Mouse (Mus musculus): ENCODE measurements at regions not wholly inside any gene's neighbourhood (a gene's known extent, or its start where the extent isn't known, plus 50 kb on each side); places are given as distances from the start of the nearest gene placed in this dataset.
"Not testable (repeated sequence)": the region's sequence is repeated elsewhere in the genome, so short reads cannot be mapped to it uniquely, and the experiment has no call there.

DNA sequence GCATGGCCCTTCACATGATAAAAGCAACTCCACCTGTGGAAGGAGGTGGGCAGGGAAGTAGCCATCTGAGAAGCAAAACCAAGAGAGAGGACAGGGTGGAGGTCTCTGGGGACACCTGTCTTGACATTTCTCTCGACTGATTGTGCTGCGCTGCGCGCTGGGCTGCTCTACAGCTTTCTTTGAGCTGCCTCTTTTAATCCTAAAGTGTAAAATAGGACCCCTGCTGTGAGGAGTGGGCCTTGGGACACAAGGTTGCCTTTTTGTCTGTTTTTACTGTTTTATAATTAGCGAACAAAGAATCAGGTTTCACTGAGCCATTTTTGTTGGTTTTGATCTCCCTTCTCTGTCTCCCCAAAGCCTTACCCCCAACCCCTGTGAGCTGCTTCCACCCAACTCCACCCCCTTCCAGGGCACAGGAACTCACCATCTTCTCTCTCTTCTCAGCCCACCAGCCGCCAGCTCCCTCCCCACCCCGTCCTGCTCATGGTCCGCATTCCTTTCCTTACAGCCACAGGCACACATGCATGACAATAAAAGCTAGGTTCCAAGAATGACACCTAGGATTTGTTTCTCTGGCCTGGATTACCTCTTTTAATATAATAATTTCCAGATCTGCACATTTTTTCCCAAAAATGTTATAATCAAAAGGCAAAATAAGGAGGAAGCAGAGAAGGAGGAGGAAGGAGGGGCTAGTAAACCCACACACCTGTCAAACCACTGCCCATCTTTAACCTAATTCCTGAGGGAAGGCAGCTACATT, 57.3 kb downstream of the Cbln4 start:
- DNase-seq (ENCODE audit: low spot score in 2 of 2): no peak

DNA sequence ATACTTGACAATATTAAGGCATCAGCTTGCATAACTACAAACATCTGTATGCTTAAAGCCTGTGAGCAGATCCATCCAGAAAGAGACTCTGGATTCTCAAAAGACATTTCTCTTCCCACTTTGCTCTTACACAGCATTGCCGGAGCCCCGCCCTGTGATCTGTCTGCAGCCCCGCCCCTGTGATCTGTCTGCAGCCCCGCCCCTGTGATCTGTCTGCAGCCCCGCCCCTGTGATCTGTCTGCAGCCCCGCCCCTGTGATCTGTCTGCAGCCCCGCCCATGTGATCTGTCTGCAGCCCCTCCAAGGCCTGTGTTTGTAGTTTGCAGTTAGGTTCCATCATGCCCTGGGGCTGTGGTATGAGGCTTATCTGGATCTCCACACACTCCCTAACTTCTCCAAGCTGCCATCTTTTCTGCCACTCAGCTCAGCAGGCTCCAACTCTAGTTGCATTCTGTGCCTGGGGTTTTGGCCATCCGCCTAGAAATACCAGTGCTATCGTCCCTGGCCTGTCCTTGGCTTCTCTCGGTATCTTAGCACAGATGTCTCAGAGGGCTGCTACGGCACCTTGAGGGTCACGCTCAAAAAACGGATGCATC, 73.9 kb downstream of the Cbln4 start:
- no peak for DNase-seq (ENCODE audit: low spot score in 2 of 2)

DNA sequence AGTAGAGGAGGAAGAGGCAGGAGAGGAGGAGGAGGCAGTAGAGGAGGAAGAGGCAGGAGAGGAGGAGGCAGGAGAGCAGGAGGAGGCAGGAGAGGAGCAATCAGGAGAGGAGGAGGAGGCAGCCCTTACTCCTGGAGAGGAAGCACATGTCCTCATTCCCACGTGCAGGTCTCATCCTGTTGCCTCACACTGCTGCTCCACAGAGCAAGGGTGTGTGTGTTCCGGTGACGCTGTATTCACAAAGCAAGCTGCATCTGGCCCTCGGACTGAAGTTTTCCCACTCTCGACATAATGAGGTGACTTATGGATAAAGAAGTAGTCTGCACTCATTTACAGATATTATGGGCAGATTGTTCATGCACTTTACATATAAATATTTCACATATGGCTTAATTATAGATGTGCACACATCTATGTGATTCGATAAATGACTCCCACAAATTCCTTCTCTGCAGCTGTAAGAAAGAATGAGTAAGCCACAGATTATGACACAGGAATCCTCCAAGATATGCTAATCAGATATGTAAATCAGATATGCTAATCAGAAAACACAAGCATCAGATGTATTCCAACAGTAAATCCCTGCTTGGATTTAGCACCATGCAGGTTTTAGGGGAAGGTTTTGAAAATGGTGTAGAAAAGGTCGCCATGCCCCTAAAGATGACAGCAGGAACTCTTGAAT, 96.6 kb downstream of the Cbln4 start:
- no peak for DNase-seq (ENCODE audit: low spot score in 2 of 2)

DNA sequence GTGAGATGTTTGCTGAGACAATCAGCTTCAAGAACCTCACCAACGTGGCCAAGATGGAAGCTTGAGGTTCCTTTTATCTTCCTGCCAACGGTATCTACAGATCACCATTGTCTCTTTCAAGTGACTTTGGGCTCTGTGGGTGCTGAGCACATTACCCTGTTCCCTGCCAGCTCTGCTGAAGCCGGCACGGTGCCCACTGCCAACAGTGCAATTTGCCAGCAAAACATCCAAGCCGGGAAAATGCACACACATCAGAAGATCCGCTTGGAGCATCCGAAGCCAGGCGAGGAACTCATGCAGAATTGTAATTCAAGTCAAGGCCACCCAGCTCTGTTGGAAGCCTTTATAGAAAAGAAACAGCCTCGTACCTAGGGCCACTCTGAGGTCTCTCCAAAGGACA, 100.6 kb downstream of the Cbln4 start:
- DNase-seq (ENCODE audit: low spot score in 2 of 2): no peak

DNA sequence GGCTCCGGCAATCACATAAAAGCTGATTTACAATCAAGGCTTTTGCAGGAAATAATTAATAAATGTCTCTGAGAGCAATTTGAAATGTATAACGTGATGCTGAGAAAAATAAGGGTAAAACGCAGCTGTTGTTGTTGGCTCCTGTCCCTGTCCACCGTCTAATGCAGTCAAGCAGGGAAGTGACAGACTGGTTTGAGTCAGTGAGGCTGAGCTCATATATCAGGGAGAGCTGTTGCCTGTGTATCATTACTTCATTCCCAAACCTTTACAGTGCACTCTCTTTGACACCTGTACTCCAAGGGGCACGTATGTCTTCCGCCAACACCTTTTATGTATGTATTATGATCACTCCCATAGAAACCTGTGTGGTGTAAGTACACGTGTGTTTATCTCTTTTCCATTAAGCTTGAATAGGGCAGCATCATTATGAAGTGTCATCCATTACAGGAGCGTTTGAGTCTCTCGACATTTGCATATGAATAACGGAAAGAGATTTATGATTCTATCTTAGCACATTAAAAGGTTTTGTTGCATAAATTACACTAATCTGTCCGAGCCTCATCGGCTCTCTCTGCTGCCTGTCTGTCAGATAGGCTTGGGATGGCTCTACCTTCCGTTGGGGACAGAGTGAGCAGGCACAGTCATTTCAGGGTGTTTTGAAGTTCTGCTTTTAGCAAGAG, 107.5 kb downstream of the Cbln4 start:
- no peak for DNase-seq (ENCODE audit: low spot score in 2 of 2)

DNA sequence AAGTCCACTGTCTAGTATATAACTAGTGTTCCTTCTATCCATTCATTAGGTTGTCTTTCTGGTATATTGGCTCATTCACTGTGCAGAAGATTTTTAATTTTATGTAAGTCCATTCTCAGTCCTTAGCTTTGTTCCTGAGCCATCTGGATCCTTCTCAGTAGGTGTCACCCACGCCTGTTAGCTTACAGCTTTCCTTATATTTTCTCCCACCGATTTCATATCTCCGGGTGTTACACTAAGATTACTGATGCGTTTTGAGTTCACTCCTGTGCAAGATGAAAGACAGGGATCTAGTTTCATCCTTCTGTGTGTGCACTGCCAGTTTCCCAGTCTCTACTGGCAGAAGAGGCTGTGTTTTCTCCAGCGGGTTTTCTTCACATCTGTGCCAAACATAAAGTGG, 122.3 kb downstream of the Cbln4 start:
- DNase-seq (ENCODE audit: low spot score in 2 of 2): no peak

DNA sequence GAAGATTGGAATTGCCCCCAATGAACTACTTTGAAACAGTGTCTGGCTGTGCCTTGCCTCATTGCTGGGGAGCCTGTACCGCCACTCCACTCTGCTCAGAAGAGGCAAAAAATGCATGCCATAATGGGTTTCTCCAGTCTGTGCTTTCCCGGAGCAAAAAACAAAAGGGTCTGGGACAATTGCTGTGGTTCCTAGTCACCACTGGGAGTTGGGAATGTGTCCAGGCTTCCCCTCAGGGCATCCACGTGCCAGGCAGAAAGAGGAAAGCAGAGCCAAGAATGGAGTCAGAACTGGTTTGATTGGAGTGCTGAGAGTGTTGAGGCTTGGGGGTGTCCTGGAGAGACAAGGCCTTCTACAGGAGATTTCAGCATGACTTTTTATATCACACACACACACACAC, 156.0 kb downstream of the Cbln4 start:
- no peak for DNase-seq (ENCODE audit: low spot score in 2 of 2)

DNA sequence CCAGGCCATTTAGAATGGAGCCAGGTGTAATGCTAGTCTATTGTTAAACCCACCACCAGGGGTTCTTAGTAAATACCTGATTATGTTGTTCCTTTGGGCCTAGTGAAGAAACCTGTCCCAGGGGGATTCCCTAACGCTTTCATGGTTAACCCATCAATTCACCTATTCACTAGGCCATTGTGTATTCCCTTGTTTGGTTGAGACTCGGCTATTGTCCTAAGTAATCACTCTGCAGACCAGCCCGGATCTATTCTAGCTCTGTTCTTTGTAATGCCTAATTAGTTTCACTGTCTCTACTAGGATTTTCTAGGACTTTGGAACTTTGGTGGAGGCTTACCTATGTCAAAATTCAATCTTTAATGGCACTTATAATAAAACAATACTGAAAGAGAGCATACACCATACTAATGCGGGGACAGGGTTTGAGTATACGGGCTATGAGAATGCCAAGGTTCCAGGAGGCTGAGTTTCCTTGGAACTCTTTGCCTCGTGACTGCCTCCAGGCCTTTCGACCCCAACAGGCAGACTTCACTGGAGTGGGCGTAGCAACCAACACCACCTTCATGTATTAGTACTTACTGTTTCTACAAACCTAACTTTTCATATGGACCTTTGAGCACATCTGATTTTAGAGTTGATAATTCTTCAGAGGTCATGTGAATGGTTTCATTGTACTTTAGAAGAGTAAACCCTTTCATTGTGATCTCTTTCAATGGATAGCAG, 163.9 kb downstream of the Cbln4 start:
- DNase-seq (ENCODE audit: low spot score in 2 of 2): not testable (repeated sequence)

DNA sequence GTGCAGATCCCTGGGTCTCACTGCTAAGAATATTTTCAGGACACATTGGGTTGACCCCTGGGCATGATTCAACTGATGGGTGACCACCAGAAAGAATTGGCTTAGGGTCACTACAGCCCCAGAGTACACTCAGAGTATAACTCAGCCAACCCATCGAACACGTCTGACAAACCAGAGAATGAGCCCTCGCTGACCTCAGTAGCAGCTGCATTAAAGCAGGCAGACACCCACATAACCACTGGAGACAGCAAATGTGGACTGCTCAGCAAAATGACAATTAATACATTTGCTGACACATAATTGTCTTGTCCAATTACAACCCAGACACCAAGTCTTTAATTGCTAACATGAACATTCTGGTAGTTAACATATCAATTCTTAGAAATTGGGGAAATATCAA, 175.7 kb downstream of the Cbln4 start:
- no peak for DNase-seq (ENCODE audit: low spot score in 2 of 2)

DNA sequence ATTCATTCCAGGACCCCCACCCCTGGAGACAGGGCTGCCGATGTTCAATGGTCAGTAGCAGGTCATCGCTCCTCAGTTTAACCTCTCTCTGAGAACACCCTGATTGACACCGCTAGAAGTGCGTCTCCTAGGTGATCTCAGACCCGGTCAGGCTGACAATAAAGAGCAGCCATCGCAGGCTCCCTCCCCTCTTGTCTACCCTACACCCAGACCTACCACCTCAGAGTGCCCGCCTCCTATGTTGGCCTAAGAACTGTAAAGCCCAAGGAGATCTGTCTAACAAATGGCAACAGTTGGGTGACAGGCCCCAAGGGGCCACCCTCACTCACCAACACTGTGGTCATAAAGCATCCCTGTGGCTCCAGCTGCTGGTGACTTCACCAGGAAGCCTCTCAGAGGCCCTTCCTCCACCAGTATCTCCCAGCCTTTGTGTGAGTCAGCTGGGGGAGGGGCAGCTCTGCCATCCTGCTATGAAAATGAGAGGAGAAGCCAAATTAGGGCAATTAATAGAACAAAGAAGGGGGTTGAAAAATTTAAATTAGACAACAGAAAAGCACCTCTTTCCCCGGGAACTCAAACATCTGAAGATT, 178.8 kb downstream of the Cbln4 start:
- DNase-seq (ENCODE audit: low spot score in 2 of 2): no peak

DNA sequence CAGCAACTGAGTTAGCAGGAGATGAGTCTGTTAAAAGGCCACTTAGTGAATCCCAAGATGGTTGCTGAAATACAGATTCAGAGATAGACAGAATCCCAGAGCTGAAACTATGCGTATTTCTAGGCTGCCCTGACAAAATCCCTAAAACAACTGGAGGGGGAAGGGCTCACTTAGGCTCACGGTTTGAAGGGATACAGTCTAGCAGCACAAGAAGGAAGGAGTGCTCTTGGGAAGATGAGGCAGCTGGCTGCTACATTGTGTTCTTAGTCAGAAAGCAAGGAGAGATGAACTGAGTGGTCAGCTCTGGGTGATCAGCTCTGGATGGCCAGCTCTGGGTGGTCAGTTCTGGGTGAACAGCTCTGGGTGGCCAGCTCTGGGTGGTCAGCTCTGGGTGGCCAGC, 180.6 kb downstream of the Cbln4 start:
- no peak for DNase-seq (ENCODE audit: low spot score in 2 of 2)

DNA sequence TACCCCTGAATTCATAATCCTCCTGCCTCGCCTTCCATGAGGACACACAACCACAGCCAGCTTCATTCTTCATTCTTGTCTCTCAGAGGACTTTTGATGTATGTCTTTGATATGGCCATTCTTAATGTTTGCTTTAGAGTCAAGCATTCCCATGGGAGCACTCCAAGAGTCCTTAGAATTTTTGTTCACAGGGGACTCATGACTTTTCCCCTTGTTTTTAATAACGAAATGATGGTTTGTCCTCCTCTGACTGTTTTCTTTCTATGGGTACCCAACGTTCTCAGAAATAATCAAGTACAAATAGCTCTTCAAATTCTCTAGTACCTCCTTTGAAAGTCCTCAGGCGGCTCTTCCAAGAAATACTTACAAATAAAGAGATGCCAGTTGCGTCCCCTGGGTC, 184.4 kb downstream of the Cbln4 start:
- DNase-seq (ENCODE audit: low spot score in 2 of 2): no peak

DNA sequence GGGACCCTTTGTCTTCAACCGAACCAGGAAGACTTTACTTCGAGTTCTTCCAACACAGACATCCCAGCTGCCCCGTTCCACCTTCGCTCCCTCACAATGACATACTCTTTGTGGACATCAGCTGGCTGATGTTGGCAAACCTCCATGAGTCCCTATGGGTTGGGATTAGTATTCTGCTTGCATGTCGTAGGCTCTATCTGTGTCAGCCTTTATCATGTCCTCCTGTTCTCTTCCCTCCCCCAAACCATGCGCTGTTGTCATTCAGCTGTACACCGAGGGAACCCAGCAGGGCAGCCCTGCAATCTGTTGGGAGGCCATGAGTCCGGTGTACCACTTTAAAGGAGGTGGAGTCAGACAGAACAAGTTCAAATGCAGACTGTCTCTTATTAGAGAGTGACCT, 186.8 kb downstream of the Cbln4 start:
- DNase-seq (ENCODE audit: low spot score in 2 of 2): no peak

DNA sequence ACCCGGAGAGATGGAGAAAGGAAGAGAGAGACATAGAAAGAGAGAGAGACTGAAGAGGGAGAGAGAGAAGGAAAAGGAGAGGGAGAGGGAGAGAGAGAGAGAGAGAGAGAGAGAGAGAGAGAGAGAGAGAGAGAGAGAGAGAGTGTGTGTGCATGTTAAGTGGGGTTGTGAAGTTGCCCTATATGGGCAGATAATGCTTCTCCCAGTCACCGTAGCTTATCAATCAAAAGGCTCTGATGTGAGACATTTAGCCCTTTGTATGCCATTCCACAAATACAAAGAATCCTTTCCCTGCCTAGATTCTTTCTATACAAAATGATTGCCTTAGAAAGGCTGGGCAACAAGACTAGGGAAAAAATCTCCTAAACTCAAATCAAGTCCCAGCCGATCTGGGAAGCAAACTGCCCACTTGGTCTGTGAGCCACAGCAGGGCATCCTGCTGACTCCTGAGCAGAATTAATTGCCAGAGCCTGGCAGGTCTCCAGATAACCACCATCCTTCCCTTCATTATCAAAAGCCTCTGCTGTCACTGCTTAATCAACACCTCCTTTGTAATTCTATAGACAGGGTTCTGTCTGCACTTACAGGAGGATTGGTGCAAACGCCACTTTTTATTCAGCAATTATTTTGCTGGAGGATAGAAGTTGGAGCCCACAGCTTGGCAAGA, 196.3 kb downstream of the Cbln4 start:
- DNase-seq (ENCODE audit: low spot score in 2 of 2): no peak

DNA sequence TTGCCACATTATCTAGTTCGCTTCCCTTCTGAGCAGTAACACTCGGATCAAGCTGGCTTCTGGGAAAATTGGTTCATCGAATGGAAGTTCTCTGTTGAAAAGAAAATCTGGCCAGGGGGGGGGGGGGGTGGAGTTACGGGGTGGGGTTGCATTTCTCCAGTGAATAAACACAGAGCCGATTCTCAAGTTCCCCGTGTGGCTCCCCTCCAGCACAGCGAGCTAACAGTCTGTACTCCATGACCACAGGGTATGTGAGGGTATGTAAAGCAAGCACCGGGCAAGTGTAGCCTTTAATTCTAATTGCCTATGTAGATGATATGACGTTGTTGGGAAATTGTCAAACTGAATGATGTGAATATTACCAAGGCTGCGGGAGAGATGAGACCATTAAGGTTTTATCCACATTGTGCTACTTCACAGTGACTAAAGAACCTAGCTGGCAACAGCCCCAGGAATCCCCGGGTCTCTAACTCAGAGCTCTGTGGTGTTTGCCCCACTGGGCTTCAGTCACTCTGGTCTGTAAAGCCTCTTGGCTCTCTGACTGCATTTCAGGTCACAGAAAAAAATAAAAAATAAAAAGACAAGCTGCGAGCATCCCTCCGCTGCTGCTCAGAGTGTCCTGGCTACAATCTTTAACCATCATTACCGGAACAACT, 203.1 kb downstream of the Cbln4 start:
- DNase-seq (ENCODE audit: low spot score in 2 of 2): no peak

DNA sequence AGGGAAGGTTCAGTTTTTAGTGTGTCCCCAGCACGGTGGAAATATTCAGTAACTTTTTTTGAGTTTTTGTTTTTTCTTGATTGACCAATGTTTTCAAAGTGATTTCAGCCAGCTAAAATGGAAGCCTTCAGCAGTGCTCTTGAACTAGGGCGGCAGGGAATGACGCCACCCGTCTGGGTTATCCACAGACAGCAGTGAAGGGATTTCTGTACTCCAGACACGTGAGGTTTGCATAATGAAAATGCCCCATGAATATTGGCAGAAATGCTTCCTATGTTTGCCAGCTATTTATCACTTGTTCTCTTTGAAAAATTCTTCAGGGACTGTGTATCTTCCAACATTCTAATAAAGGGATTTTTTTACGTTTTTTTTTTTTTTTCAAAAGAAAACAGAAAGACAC, 221.1 kb downstream of the Cbln4 start:
- DNase-seq (ENCODE audit: low spot score in 2 of 2): no peak

DNA sequence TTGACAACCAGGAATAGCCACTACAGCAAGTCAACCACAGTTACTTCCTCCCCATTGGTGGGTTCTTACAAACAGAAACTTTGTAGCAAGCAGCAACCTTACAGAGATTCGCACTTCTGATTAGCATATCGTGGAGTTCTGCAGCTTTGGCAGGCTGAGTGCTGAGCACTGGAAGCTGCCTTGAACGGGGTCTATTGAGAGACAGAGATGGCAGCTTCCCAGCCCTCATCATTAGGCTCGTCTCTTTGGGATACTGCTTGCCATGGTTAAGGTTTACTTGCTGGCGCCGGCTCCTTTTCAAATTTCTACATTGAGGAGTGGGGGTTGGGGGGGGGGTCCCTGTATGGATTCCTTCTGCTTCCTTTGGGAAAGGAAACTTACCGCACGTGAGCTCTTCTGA, 224.8 kb downstream of the Cbln4 start:
- no peak for DNase-seq (ENCODE audit: low spot score in 2 of 2)

DNA sequence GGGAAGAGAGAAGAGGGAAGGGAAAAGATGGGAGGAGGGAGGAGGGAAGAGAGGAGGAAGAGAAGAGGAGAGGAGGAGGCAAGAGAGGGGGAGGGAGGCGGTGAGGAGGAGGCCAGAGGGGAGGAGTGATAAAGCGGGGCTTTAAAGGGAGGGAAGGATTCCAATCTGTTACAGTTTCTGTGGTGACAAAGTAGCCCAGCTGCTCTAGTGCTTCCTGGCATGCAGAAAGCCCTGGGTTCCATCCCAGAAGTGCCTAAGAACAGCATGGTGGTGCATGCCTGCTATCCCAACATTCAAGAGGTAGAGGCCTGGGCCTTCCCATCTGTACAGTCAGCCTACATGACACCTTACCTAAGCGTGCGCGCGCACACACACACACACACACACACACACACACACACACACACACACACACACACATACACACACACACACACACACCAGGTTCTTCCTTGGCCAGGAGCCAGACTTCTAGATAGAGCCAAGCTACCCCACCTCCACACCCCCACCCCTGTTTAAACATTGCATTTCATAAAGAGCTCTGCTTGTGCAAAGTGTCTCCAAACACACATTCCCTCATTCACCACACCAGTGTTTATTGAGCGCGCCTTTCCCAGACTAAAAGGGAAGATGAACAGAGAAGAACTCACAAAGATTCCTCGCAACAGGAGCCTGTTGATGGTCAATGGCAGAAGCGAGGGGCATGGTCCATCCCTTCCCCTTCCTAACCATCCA, 226.4 kb downstream of the Cbln4 start:
- no peak for DNase-seq (ENCODE audit: low spot score in 2 of 2)

DNA sequence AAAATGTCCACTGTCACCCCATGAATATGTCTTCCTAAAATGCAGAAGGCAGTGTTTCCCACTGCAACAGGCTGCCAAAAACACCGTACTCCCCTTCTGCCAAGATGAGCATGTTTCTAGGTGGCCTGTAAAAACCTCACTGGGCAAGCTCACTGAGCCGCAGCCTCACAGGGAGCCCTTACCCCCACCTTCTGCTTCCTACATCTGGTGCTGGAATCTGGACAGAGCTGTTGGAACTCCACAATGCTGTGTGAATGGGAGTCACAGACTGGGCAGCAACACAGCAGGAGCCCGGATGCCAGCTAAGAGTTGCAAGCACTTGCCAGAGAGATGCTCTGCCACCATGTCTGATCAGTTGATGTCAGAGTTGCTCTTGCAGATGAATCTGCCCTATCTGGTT, 230.6 kb downstream of the Cbln4 start:
- DNase-seq (ENCODE audit: low spot score in 2 of 2): no peak

DNA sequence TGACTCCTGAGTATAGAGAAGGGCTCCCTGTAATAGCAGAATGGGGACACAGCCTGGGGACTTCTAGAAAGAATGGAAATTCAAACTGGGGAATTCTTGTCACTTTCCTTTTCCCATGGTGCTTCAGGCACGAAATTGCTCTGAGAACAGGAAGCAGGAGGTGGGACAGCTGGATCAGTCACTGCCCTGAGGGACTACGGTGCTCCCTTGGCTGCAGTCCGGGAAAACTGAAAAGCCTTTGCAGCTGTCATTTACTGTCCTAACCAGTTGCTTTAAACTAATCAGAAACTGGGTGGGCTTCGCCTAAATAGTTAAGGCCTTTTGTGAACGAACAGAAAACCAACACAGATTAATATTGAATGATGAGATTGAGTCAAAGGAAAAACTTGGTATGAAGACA, 237.9 kb downstream of the Cbln4 start:
- DNase-seq (ENCODE audit: low spot score in 2 of 2): no peak

Data from frontal cortex, postnatal 25 days (tissue).